In the genomic region with DNA sequence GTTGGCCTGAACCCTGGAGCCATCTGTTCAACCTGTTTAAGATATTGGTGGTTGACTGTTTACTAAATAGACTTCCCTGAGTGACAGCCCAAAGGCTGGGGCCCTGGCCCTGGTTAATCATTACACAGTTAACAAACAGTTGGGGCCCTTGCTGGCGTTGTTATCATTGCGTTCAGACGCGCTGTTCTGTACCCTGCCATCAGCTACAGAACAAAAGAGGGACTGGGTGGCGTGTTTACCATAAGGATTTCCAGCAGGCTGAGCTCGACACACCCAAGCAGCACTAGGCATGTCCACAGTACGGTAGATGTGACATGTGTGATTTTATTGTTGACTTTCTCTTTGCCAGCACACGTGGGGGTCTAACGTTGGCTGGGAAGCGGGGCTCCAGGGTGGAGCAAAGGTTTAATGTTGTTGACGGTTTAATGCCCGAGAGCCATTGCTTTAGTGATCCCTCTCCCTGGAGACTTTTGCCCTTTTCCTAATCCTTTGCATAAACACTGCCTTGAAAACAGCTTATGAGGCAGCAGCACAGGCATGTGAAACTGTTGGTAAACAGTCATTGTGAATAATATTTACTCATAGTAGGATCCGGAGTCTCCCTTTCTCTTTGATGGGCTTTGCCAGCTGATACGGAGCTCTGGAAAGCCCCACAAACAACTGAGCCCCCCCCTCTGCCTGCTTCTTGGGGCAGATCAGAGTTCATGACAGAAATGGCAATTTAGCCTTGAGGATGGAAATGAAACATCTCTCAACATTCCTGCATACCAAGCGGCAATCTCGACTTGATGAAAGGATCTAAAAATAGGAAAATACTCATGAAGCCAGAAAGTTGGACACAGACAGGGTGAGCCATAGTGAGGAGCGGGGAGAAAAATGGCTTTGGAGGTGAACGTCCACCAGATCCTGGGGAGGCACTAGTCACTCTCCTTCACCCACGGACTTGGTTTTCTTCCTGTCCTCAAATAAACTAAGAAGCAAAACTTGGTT, we compare ENCODE assay signal across 9 mouse cellular contexts.
DNase-seq lines count a peak whose midpoint lies in the region; ATAC-seq lines count a peak whose summit lies in the region.
"Had no signal": no experiment of that assay in that cellular context is flagged by ENCODE, and none has a peak within 500 bp of the region (broad histone marks: within the 10 kb centered on the region; RNA-seq: fewer than 3 reads in every experiment).

No protein-coding gene starts in this region.

- ATAC-seq in lung, embryonic 15.5 days (ENCODE audit: borderline replicate concordance, extremely low read depth, low FRiP score, low TSS enrichment) = peak; percentile 74; the same call in 1 of the 2 replicates
- ATAC-seq in CD4-positive, CD25-positive, alpha-beta regulatory T cell, adult 4 months = no peak
- ATAC-seq: forebrain, embryonic 13.5 days had no signal

- H3K27me3 ChIP-seq in lung, embryonic 15.5 days = no peaks in the 10 kb centered on the region

- DNase-seq in embryo, embryonic 9.5 days (ENCODE audit: extremely low spot score) = peak; percentile 22
- no peak for DNase-seq in embryo, embryonic 10 days (ENCODE audit: low spot score)
- DNase-seq in Muller cell, postnatal 12 days (ENCODE audit: inconsistent ontology term) = peak; percentile 42
- peak; percentile 30 to 47 for DNase-seq in kidney, adult 8-10 months
- no peak for DNase-seq in spleen, adult 12 weeks (ENCODE audit: low spot score)
- no peak for DNase-seq in spleen, postnatal 36 days (ENCODE audit: low spot score in 2 of 2)

- no peaks in the 10 kb centered on the region for H3K9me3 ChIP-seq in lung, embryonic 15.5 days

- H3K4me2 ChIP-seq in lung, embryonic 15.5 days = peak overlapping the region; percentile 14; the same call in 1 of the 2 replicates
- H3K4me2 ChIP-seq: forebrain, embryonic 13.5 days had no signal

- no peak overlapping the region for H3K4me3 ChIP-seq in lung, embryonic 15.5 days
- H3K4me3 ChIP-seq: forebrain, embryonic 13.5 days had no signal

- H3K27ac ChIP-seq in lung, embryonic 15.5 days = peak overlapping the region; percentile 53
- H3K27ac ChIP-seq: forebrain, embryonic 13.5 days had no signal

- no peak overlapping the region for H3K9ac ChIP-seq in lung, embryonic 15.5 days
- H3K9ac ChIP-seq: forebrain, embryonic 13.5 days had no signal

- 16% methylated on average over 19 of the region's 19 CpGs for WGBS in lung, embryonic 15.5 days

- H3K4me1 ChIP-seq in lung, embryonic 15.5 days = peaks cover 13% of the 10 kb centered on the region
- H3K4me1 ChIP-seq: forebrain, embryonic 13.5 days had no signal

- H3K36me3 ChIP-seq in lung, embryonic 15.5 days = no peaks in the 10 kb centered on the region

Comparison
In these comparisons a context has a peak if more than half of its experiments do, and no peak if none do; other contexts are left out.
1. DNase-seq: peak in embryo, embryonic 9.5 days (single experiment), Muller cell, postnatal 12 days (single experiment) and kidney, adult 8-10 months (2 of 2); none in embryo, embryonic 10 days (single experiment), spleen, adult 12 weeks (single experiment) and spleen, postnatal 36 days (0 of 2).